Mouse (Mus musculus) telencephalon, adult 2 months (tissue): Measurements from ENCODE around the gene Zfp524.
A peak's percentile ranks its signal among the peaks of the same experiment; 100 is the strongest.
"Not testable (repeated sequence)": the region's sequence is repeated elsewhere in the genome, so short reads cannot be mapped to it uniquely, and the experiment has no call there.

ENCODE experiments used
- DNase-seq: peaks from one replicate; pipeline ENCODE4 v3.0.0-alpha.2; 2011; ENCODE audit warnings: low read depth, low spot score

Zfp524 gene

GRCm38 (mm10) chr7:5015118-5016001 lies 1.1 kb downstream of the Zfp524 start, which contains the start of gene Gm44973:
TSS of gene Gm44973 (plus strand) at chr7:5015496.
- peak; percentile 98 for DNase-seq

- no peak for DNase-seq
Measured at GRCm38 (mm10) chr7:5016057-5016456, 1.8 kb downstream of the Zfp524 start.

DNA sequence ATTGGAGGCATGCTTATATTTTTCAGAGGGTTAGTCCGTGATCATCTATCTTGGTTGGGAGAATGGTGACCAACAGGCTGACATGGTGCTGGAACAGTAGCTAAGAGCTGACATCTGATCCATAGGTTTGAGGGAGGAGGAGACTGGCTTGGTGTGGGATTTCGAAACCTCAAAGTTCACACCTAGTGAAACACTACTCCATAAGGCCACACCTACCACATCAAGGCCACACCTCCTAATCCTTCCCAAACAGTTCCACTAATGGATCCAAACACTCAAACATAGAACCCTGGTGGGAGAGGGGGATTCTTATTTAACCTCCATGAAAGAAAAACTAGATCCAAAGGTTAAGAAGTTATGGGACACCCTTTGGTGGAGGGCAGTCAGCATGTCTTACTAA lies 2.7 kb downstream of the Zfp524 start:
- DNase-seq, result no peak

- no peak for DNase-seq
Measured at GRCm38 (mm10) chr7:5017352-5017751, 3.1 kb downstream of the Zfp524 start.

DNA sequence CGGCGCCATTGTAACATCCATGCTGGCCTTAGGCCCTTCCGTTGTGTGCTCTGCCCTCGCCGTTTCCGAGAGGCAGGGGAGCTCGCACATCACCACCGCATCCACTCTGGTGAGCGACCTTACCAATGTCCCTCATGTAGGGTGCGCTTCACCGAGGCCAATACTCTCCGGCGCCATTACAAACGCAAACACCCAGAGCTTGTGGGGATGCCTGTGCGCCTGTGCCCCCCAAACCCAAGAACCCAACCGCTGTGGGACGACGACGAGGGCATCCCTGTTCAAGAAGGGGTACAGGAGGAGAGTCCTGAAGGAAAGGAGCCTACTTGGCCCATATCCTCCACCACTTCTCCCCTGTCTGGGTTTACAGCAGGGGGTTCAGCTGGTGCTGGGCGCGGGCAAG lies 3.7 kb downstream of the Zfp524 start:
- no peak for DNase-seq

- not testable (repeated sequence) for DNase-seq
Measured at GRCm38 (mm10) chr7:5019576-5019975, 5.4 kb downstream of the Zfp524 start.

DNA sequence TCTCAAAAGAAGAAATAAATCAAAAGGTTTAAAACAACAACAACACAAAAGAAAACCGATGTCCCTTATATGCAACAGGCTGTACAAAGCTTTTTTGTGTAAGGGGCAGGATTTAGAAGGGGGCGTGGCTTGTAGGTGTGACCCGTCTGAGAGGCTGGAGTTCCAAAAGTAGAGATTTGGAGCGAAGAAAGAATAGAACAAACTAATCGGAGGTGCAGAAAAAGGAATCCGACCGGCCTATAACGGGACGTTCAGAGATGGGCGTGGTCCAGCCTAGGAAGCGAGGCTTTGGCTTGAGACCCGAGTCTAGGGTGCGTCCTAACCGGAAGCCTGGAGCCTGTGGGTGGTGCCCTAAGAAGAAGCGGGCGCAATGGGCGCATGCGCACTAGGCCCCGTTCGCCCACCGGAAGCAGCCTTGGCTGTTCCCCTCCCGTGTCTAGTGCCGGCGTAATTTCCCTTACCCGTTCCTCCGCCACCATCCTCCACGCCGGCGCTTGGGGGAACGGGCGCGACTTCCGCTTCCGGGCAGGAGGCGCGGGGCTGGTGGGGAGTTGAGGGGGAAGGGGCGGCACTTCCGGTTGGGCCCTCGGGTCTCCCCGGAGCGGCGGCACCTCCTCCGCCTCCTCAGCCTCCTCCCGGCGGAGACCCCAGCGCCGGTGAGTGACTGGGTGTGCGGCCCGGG lies 5.9 kb downstream of the Zfp524 start, which contains the start of the genes Zfp865 and Ccdc106:
Gene Zfp865 (plus strand): TSS at position 377 of the 682 bp plus-strand sequence.
Gene Ccdc106 (plus strand): TSS at position 554 of the 682 bp plus-strand sequence.
- DNase-seq, result peak; percentile 99

DNA sequence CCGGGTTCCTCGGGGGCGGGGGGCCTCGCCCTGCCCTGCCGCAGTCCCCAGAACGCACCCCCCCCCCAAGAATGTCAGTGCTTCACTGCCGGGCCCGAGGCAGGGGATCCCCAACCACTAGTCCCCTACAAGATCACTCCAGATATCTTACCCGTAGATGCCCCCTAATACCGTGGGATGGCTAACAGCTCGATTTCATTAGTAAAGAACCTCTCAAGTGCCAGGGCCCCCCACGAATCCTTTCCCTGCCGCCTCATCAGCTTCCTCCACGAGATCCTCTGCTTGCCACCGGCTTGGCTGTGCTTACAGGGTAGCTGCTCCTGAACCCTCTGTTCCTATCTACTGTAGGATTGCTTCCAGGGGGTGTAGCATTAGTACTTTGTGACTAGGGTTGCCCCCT lies 6.5 kb downstream of the Zfp524 start:
- no peak for DNase-seq

- DNase-seq, result no peak
Measured at GRCm38 (mm10) chr7:5021197-5021596, 7.0 kb downstream of the Zfp524 start.

- no peak for DNase-seq
Measured at GRCm38 (mm10) chr7:5029543-5029942, 15.3 kb downstream of the Zfp524 start.

GRCm38 (mm10) chr7:5029946-5030345 lies 15.7 kb downstream of the Zfp524 start:
- no peak for DNase-seq

DNA sequence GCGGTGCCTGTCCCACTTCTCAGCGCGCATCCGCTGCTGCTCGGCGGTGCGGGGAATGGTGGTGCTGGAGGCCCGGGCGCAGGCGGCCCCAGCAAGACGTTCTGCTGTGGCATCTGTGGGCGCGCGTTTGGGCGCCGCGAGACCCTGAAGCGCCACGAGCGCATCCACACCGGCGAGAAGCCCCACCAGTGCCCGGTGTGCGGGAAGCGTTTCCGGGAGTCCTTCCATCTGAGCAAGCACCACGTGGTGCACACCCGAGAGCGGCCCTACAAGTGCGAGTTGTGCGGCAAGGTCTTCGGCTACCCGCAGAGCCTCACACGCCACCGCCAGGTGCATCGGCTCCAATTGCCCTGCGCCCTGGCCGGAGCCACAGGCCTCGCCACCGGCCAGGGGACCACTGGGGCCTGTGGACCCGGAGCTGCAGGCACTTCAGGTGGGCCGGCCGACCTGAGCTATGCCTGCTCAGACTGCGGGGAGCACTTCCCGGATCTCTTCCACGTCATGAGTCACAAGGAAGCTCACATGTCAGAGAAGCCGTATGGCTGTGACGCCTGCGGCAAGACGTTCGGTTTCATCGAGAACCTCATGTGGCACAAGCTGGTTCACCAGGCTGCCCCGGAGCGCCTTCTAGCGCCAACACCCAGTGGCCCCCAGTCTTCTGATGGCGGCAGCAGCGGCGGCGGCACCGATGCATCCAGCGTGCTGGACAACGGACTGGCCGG lies 16.5 kb downstream of the Zfp524 start:
- DNase-seq, result no peak

DNA sequence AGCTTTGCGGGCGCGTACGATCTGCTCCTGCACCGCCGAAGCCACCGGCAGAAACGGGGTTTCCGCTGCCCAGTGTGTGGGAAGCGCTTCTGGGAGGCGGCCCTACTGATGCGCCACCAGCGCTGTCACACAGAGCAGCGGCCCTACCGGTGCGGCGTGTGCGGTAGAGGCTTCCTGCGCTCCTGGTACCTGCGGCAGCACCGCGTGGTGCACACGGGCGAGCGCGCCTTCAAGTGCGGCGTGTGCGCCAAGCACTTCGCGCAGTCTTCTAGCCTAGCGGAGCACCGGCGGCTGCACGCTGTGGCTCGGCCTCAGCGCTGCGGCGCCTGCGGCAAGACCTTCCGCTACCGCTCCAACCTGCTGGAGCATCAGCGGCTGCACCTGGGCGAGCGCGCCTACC lies 17.3 kb downstream of the Zfp524 start:
- DNase-seq, result no peak

DNA sequence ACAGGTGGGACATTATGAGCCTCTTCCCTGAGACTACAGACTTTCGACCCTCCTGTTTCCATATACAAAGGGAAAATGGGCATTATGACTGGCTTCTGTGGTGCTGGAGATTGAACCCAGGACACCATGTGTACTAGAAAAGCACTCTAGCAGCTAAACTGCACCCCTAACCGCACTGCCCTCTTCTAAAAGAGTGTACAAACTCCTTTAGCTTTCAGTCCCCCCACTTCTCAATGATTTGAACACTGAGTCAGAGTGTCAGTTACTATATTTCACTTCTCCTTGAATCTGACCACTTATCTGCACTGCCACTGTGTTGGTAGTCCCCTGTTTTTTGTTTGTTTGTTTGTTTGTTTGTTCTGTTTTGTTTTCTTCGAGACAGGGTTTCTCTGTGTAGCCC lies 19.6 kb downstream of the Zfp524 start, which contains the start of gene 4632433K11Rik:
Gene 4632433K11Rik (plus strand): TSS at position 301 of the 400 bp plus-strand sequence.
- no peak for DNase-seq

GRCm38 (mm10) chr7:5035628-5036027 lies 21.4 kb downstream of the Zfp524 start:
- no peak for DNase-seq

DNA sequence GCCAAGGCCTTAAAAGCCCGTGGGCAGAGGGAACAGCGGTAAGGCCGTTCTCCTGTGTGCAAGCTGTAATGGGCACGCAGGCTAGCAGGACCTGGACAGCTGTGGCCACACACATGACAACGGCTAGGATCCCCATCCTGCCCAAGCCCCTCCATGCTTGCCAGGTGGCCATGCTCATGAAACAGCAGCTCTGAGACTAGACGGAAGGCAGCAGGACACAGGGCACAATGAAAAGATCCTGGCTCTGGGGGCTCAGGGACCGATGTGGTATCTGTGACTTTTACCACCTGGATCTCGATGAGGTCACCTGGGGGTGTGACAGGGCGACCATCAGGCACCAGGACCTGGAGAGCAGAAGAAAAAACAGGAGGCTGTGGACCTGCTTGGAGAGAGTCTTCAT lies 21.9 kb downstream of the Zfp524 start:
- DNase-seq, result no peak

DNA sequence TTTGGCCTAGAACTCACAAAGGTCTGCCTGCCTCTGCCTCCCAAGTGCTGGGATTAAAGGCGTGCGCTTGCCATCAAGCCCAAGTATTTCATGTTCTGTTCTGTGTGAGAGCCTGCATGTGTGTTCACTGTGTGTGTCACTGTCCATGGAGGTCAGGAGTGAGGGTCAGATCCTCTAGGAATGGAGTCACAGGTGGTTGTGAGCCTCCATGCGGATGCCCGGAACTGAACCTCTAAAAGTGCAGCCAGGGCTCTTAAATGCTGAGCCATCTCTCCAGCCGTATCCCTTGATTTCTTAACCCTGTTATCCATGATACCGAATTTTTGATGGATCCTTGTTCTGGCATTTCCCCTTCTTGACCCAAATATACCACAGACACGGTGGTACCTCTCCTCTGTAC lies 22.8 kb downstream of the Zfp524 start:
- DNase-seq, result no peak

GRCm38 (mm10) chr7:5037467-5037866 lies 23.3 kb downstream of the Zfp524 start:
- no peak for DNase-seq

DNA sequence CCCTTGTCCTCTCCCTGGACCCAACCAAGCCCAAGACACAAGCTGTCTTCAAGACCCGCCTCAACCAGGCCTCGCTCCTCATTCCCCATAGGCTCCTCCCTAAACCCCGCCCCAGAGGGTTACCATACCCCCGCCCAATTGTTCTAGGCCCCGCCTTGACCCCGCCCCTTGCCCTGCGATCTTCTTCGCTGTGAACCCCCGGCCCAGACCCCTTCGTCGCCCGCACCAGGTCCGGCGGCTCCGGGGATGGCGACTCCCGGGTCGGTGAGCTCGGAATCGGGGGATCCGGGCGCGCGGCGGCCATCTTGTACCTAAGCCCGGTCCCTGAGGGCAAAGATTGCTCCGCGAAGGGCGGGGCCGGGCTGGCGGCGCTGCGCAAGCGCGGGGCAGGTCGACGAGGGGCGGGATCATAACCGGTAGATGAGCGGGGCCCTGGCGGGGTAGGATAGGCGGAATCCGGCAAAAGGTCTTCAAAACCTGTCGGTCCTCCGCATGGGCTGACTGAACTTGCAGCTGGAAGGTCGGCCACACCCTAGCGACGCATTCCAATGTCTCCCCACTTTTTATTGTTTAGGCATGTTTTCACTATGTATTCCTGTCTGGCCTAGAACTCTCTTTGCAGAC lies 24.0 kb downstream of the Zfp524 start, which contains the start of gene Zfp784:
Gene Zfp784 (minus strand): TSS at position 338 of the 624 bp plus-strand sequence.
- peak; percentile 84 for DNase-seq

GRCm38 (mm10) chr7:5038940-5039339 lies 24.7 kb downstream of the Zfp524 start:
- DNase-seq, result no peak

GRCm38 (mm10) chr7:5044981-5045380 lies 30.8 kb downstream of the Zfp524 start:
- no peak for DNase-seq
